Mouse (Mus musculus): ENCODE data around the gene Stat2.

DNA sequence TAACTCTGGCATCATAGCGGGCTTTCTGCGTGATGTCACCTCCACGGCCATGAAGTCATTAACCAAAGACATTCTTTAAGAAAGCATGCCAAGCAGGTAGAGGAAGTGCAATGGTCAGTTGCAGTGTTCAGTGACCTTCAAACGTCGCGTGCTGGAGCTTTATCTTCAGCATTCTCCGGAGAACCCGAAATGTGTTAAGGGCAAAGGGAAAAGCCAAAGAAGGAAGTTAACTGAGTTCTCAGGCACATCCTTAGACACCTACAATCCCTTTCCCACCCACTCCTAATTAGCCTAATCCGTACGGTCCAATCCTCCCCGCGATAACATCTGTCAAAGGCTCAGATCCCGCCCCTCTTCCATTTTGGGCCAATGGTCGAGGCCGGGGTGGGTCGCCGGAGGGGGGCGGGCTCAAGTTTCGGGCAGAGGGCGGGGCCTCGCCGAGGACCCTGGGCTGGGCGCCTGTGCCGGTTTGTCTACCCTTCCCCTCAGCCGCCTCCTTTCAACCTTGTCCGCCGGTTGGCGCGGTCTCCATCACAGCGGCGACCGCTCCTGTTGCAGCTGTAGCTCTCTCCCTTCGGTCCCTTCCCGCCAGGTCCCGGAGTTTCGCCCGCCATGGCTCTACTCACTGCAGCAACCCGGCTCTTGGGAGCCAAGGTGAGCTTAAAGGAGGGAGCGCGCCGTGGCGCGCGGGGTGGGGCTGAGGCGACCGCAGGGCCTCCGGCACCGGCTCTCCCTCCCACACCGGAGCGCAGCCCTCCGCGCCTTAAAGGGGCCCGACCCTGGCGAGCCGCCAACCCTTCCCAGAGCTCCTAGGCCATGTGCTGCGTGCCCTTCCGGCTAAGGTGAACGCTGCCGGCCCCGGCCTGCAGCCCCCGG, 67.2 kb downstream of the Stat2 start, which contains the start of gene Cs:
- TF ChIP-seq CTCF (IDR thresholded peaks at IDR 0.05; ENCODE audit: insufficient read depth, low read length) (no peak), POLR2A (IDR thresholded peaks at IDR 0.05; ENCODE audit: borderline replicate concordance, extremely low read depth, low read depth, low read length) (peak; percentile 79; the same call in 1 of the 2 replicates)
